Comparison of ENCODE assay signal across 7 mouse cellular contexts in genomic region chr6:40434697-40435096, GRCm38 (mm10). TPM values are rescaled to one million over a fixed set of nuclear protein-coding genes. Genes with fewer than 3 reads are reported as not detected.
DNase-seq lines count a peak whose midpoint lies in the region; ATAC-seq and TF ChIP-seq lines count a peak whose summit lies in the region.

No protein-coding gene starts in this region.

- H3K4me3 ChIP-seq in lung, embryonic 15.5 days, result peak overlapping the region; percentile 91
- H3K4me3 ChIP-seq in forebrain, embryonic 10.5 days, result peak overlapping the region; percentile 93
- H3K4me3 ChIP-seq in intestine, postnatal 0 days (ENCODE audit: low read depth, low read length), result peak overlapping the region; percentile 86
- peak overlapping the region; percentile 83 for H3K4me3 ChIP-seq in neural tube, embryonic 15.5 days (replicated peaks)

- H3K27ac ChIP-seq in lung, embryonic 15.5 days, result no peak overlapping the region
- H3K27ac ChIP-seq in forebrain, embryonic 10.5 days, result peak overlapping the region; percentile 96
- no peak overlapping the region for H3K27ac ChIP-seq in intestine, postnatal 0 days (ENCODE audit: low read depth, low read length)
- peak overlapping the region; percentile 91 for H3K27ac ChIP-seq in neural tube, embryonic 15.5 days (replicated peaks)

- no peak for TF ChIP-seq CTCF in intestine, postnatal 0 days (IDR thresholded peaks at IDR 0.05; ENCODE audit: low read depth)

- no peak for ATAC-seq in lung, embryonic 15.5 days (ENCODE audit: borderline replicate concordance, extremely low read depth, low FRiP score, low TSS enrichment)
- ATAC-seq in intestine, postnatal 0 days, result no peak
- 0 out of 2 replicates have a peak, but pooled peaks have one; percentile 0 for ATAC-seq in neural tube, embryonic 15.5 days (ENCODE audit: low FRiP score)

- peaks cover 8% of the 10 kb centered on the region; the same call in 1 of the 2 replicates for H3K27me3 ChIP-seq in lung, embryonic 15.5 days
- H3K27me3 ChIP-seq in forebrain, embryonic 10.5 days (ENCODE audit: poor library complexity, severe bottlenecking), result peaks cover 24% of the 10 kb centered on the region
- no peaks in the 10 kb centered on the region for H3K27me3 ChIP-seq in intestine, postnatal 0 days (replicated peaks; ENCODE audit: control insufficient read depth, insufficient read depth, low read length)
- H3K27me3 ChIP-seq in neural tube, embryonic 15.5 days (replicated peaks), result no peaks in the 10 kb centered on the region

- H3K36me3 ChIP-seq in lung, embryonic 15.5 days, result no peaks in the 10 kb centered on the region
- H3K36me3 ChIP-seq in forebrain, embryonic 10.5 days (replicated peaks), result no peaks in the 10 kb centered on the region
- no peaks in the 10 kb centered on the region for H3K36me3 ChIP-seq in intestine, postnatal 0 days (ENCODE audit: control insufficient read depth, insufficient read depth)
- H3K36me3 ChIP-seq in neural tube, embryonic 15.5 days, result no peaks in the 10 kb centered on the region

- 14% methylated on average over 7 of the region's 7 CpGs for WGBS in lung, embryonic 15.5 days
- 9% methylated on average over 7 of the region's 7 CpGs for WGBS in forebrain, embryonic 10.5 days
- 33% methylated on average over 7 of the region's 7 CpGs for WGBS in intestine, postnatal 0 days
- 5% methylated on average over 7 of the region's 7 CpGs for WGBS in neural tube, embryonic 15.5 days

- no peak for DNase-seq in lung, adult 18-20 months
- DNase-seq in forebrain, embryonic 10.5 days (ENCODE audit: extremely low spot score, low spot score), result no peak
- DNase-seq in spleen, postnatal 14 days (ENCODE audit: low spot score in 2 of 2), result no peak
- no peak for DNase-seq in urinary bladder, postnatal 36 days (ENCODE audit: low spot score in 2 of 2)

- H3K9me3 ChIP-seq in lung, embryonic 15.5 days, result no peaks in the 10 kb centered on the region
- no peaks in the 10 kb centered on the region for H3K9me3 ChIP-seq in forebrain, embryonic 10.5 days
- H3K9me3 ChIP-seq in intestine, postnatal 0 days (ENCODE audit: control insufficient read depth), result no peaks in the 10 kb centered on the region
- no peaks in the 10 kb centered on the region for H3K9me3 ChIP-seq in neural tube, embryonic 15.5 days (replicated peaks)

- H3K4me2 ChIP-seq in lung, embryonic 15.5 days, result peak overlapping the region; percentile 93
- H3K4me2 ChIP-seq in intestine, postnatal 0 days (replicated peaks; ENCODE audit: low read depth), result peak overlapping the region; percentile 99
- H3K4me2 ChIP-seq in neural tube, embryonic 15.5 days, result peak overlapping the region; percentile 69

- peak overlapping the region; percentile 83 for H3K9ac ChIP-seq in lung, embryonic 15.5 days
- peak overlapping the region; percentile 80; the same call in 1 of the 2 replicates for H3K9ac ChIP-seq in intestine, postnatal 0 days (ENCODE audit: low read depth, low read length)
- peak overlapping the region; percentile 91 for H3K9ac ChIP-seq in neural tube, embryonic 15.5 days (replicated peaks)

- peaks cover 25% of the 10 kb centered on the region for H3K4me1 ChIP-seq in lung, embryonic 15.5 days
- peaks cover 31% of the 10 kb centered on the region for H3K4me1 ChIP-seq in forebrain, embryonic 10.5 days
- H3K4me1 ChIP-seq in intestine, postnatal 0 days (replicated peaks; ENCODE audit: control insufficient read depth, insufficient read depth, low read length), result 0 out of 2 replicates have a peak, but pooled peaks cover 2% of the 10 kb centered on the region
- H3K4me1 ChIP-seq in neural tube, embryonic 15.5 days, result peaks cover 41% of the 10 kb centered on the region

RNA-seq across cellular contexts. Expression of gene E330009J07Rik, which starts 1.2 kb away (rescaled TPM):
- 11.2 and 13.3 TPM in 2 replicates for polyA plus RNA-seq in lung, embryonic 15.5 days (2015; fragmentation: Nextera tagmentation; extraction: Ambion mirVana)
- polyA plus RNA-seq in forebrain, embryonic 10.5 days (2016; fragmentation: Nextera tagmentation; extraction: Ambion mirVana), result 13.9 and 16.2 TPM in 2 replicates
- polyA plus RNA-seq in intestine, postnatal 0 days (2015; fragmentation: Nextera tagmentation; extraction: Ambion mirVana), result 4.4 TPM in 2 replicates
- polyA plus RNA-seq in neural tube, embryonic 15.5 days (2015; fragmentation: Nextera tagmentation; extraction: Ambion mirVana), result 12.7 and 14.8 TPM in 2 replicates

RNA-seq across cellular contexts. Expression of gene Wee2, which starts 4.2 kb away (rescaled TPM):
- polyA plus RNA-seq in lung, embryonic 15.5 days (2015; fragmentation: Nextera tagmentation; extraction: Ambion mirVana), result not detected in 2 replicates
- polyA plus RNA-seq in forebrain, embryonic 10.5 days (2016; fragmentation: Nextera tagmentation; extraction: Ambion mirVana), result 0.05 and 0.06 TPM in 2 replicates
- not detected in 2 replicates for polyA plus RNA-seq in intestine, postnatal 0 days (2015; fragmentation: Nextera tagmentation; extraction: Ambion mirVana)
- 0.08 and 0.15 TPM in 2 replicates for polyA plus RNA-seq in neural tube, embryonic 15.5 days (2015; fragmentation: Nextera tagmentation; extraction: Ambion mirVana)

RNA-seq across cellular contexts. Expression of gene Ssbp1, which starts 36.5 kb away (rescaled TPM):
- 133 and 134 TPM in 2 replicates for polyA plus RNA-seq in lung, embryonic 15.5 days (2015; fragmentation: Nextera tagmentation; extraction: Ambion mirVana)
- 237 and 245 TPM in 2 replicates for polyA plus RNA-seq in forebrain, embryonic 10.5 days (2016; fragmentation: Nextera tagmentation; extraction: Ambion mirVana)
- polyA plus RNA-seq in intestine, postnatal 0 days (2015; fragmentation: Nextera tagmentation; extraction: Ambion mirVana), result 82.8 and 89.1 TPM in 2 replicates
- 96.3 and 118 TPM in 2 replicates for polyA plus RNA-seq in neural tube, embryonic 15.5 days (2015; fragmentation: Nextera tagmentation; extraction: Ambion mirVana)

RNA-seq across cellular contexts. Expression of gene Tas2r137, which starts 56.3 kb away (rescaled TPM):
- polyA plus RNA-seq in lung, embryonic 15.5 days (2015; fragmentation: Nextera tagmentation; extraction: Ambion mirVana), result not detected in 2 replicates
- not detected in 2 replicates for polyA plus RNA-seq in forebrain, embryonic 10.5 days (2016; fragmentation: Nextera tagmentation; extraction: Ambion mirVana)
- polyA plus RNA-seq in intestine, postnatal 0 days (2015; fragmentation: Nextera tagmentation; extraction: Ambion mirVana), result not detected in 2 replicates
- not detected in 2 replicates for polyA plus RNA-seq in neural tube, embryonic 15.5 days (2015; fragmentation: Nextera tagmentation; extraction: Ambion mirVana)

RNA-seq across cellular contexts. Expression of gene Tas2r108, which starts 58.6 kb away (rescaled TPM):
- polyA plus RNA-seq in lung, embryonic 15.5 days (2015; fragmentation: Nextera tagmentation; extraction: Ambion mirVana), result not detected in 2 replicates
- 0.19 and 0.21 TPM in 2 replicates for polyA plus RNA-seq in forebrain, embryonic 10.5 days (2016; fragmentation: Nextera tagmentation; extraction: Ambion mirVana)
- polyA plus RNA-seq in intestine, postnatal 0 days (2015; fragmentation: Nextera tagmentation; extraction: Ambion mirVana), result not detected in 2 replicates
- polyA plus RNA-seq in neural tube, embryonic 15.5 days (2015; fragmentation: Nextera tagmentation; extraction: Ambion mirVana), result not detected in 2 replicates

Comparison
In these comparisons a context has a peak if more than half of its experiments do, and no peak if none do; other contexts are left out.
1. H3K27ac ChIP-seq: peak in forebrain, embryonic 10.5 days (single experiment) and neural tube, embryonic 15.5 days (single experiment); none in lung, embryonic 15.5 days (single experiment) and intestine, postnatal 0 days (single experiment).
2. Peak in every context shown above with its lines, with median percentiles within 50 percentile points of each other: H3K4me2 ChIP-seq, H3K4me3 ChIP-seq and H3K9ac ChIP-seq.